Mouse (Mus musculus): ENCODE results near the gene D6Ertd527e. TPM values are rescaled to one million over a fixed set of nuclear protein-coding genes. Genes with fewer than 3 reads are reported as not detected.

D6Ertd527e gene
- polyA plus RNA-seq, 1 experiment from 2014 or later, result 0.18 TPM

- no peak overlapping the region for H3K27ac ChIP-seq (replicated peaks)
- H3K4me1 ChIP-seq, result no peaks in the 10 kb centered on the region
- H3K4me2 ChIP-seq, result no peak overlapping the region
- no peak overlapping the region for H3K4me3 ChIP-seq (replicated peaks)
- no peak overlapping the region for H3K9ac ChIP-seq (replicated peaks)
- H3K9me3 ChIP-seq (replicated peaks), result no peaks in the 10 kb centered on the region
- H3K36me3 ChIP-seq, result peaks cover 10% of the 10 kb centered on the region
- no peak for ATAC-seq (ENCODE audit: low FRiP score)
- H3K27me3 ChIP-seq (replicated peaks), result no peaks in the 10 kb centered on the region
- 66% methylated on average over 3 of the region's 3 CpGs for WGBS
Measured at GRCm38 (mm10) chr6:87133520-87133919, 29.0 kb downstream of the D6Ertd527e start.

- Histone ChIP-seq H3K4me1 (no peaks in the 10 kb centered on the region), H3K4me2 (no peak overlapping the region), H3K27me3 (replicated peaks) (no peaks in the 10 kb centered on the region), H3K9ac (replicated peaks) (no peak overlapping the region), H3K27ac (replicated peaks) (no peak overlapping the region), H3K9me3 (replicated peaks) (no peaks in the 10 kb centered on the region), H3K36me3 (peaks cover 10% of the 10 kb centered on the region), H3K4me3 (replicated peaks) (no peak overlapping the region)
- ATAC-seq (ENCODE audit: low FRiP score), result no peak
- 63% methylated on average over 12 of the region's 12 CpGs for WGBS
Measured at GRCm38 (mm10) chr6:87133966-87134546, 29.5 kb downstream of the D6Ertd527e start.

GRCm38 (mm10) chr6:87138479-87138878, 33.9 kb downstream of the D6Ertd527e start:
- ATAC-seq (ENCODE audit: low FRiP score), result no peak
- WGBS, result 93% methylated on average over 5 of the region's 5 CpGs
- peaks cover 4% of the 10 kb centered on the region; the same call in 1 of the 2 replicates for H3K4me1 ChIP-seq

GRCm38 (mm10) chr6:87139796-87140553, 35.4 kb downstream of the D6Ertd527e start:
- 71% methylated on average over 12 of the region's 12 CpGs for WGBS
- H3K4me1 ChIP-seq, result peaks cover 7% of the 10 kb centered on the region; the same call in 1 of the 2 replicates
- H3K36me3 ChIP-seq, result peaks cover 10% of the 10 kb centered on the region
- H3K9me3 ChIP-seq (replicated peaks), result no peaks in the 10 kb centered on the region
- H3K4me3 ChIP-seq (replicated peaks), result no peak overlapping the region
- ATAC-seq (ENCODE audit: low FRiP score), result no peak
- H3K4me2 ChIP-seq, result no peak overlapping the region
- H3K27me3 ChIP-seq (replicated peaks), result no peaks in the 10 kb centered on the region
- no peak overlapping the region for H3K27ac ChIP-seq (replicated peaks)
- H3K9ac ChIP-seq (replicated peaks), result no peak overlapping the region

More at GRCm38 (mm10) chr6:87138479-87138878, 33.9 kb downstream of the D6Ertd527e start:
- H3K4me3 ChIP-seq (replicated peaks), result no peak overlapping the region
- no peaks in the 10 kb centered on the region for H3K27me3 ChIP-seq (replicated peaks)
- peaks cover 10% of the 10 kb centered on the region for H3K36me3 ChIP-seq
- H3K27ac ChIP-seq (replicated peaks), result no peak overlapping the region
- no peak overlapping the region for H3K4me2 ChIP-seq
- H3K9me3 ChIP-seq (replicated peaks), result no peaks in the 10 kb centered on the region
- no peak overlapping the region for H3K9ac ChIP-seq (replicated peaks)

- ATAC-seq (ENCODE audit: low FRiP score), result no peak
- Histone ChIP-seq H3K4me3 (replicated peaks) (no peak overlapping the region), H3K4me1 (peaks cover 7% of the 10 kb centered on the region; the same call in 1 of the 2 replicates), H3K9ac (replicated peaks) (no peak overlapping the region), H3K27ac (replicated peaks) (no peak overlapping the region), H3K27me3 (replicated peaks) (no peaks in the 10 kb centered on the region), H3K4me2 (no peak overlapping the region), H3K36me3 (no peaks in the 10 kb centered on the region), H3K9me3 (replicated peaks) (no peaks in the 10 kb centered on the region)
- WGBS, result 83% methylated on average over 5 of the region's 5 CpGs
Measured at GRCm38 (mm10) chr6:87142239-87142638, 37.7 kb downstream of the D6Ertd527e start.

- Histone ChIP-seq H3K36me3 (no peaks in the 10 kb centered on the region), H3K4me1 (peaks cover 7% of the 10 kb centered on the region; the same call in 1 of the 2 replicates), H3K4me3 (replicated peaks) (no peak overlapping the region), H3K4me2 (no peak overlapping the region), H3K27me3 (replicated peaks) (no peaks in the 10 kb centered on the region), H3K9ac (replicated peaks) (no peak overlapping the region), H3K27ac (replicated peaks) (no peak overlapping the region; the same call in 1 of the 2 replicates), H3K9me3 (replicated peaks) (no peaks in the 10 kb centered on the region)
- no peak for ATAC-seq (ENCODE audit: low FRiP score)
- WGBS, result 73% methylated on average over 13 of the region's 13 CpGs
Measured at GRCm38 (mm10) chr6:87143594-87143993, 39.0 kb downstream of the D6Ertd527e start.

- Histone ChIP-seq H3K4me3 (replicated peaks) (no peak overlapping the region), H3K9ac (replicated peaks) (no peak overlapping the region), H3K4me1 (0 out of 2 replicates have a peak, but pooled peaks cover 4% of the 10 kb centered on the region), H3K4me2 (no peak overlapping the region), H3K36me3 (no peaks in the 10 kb centered on the region), H3K9me3 (replicated peaks) (no peaks in the 10 kb centered on the region), H3K27ac (replicated peaks) (no peak overlapping the region), H3K27me3 (replicated peaks) (no peaks in the 10 kb centered on the region)
- WGBS, result 80% methylated on average over 3 of the region's 3 CpGs
- no peak for ATAC-seq (ENCODE audit: low FRiP score)
Measured at GRCm38 (mm10) chr6:87147921-87148320, 43.4 kb downstream of the D6Ertd527e start.

GRCm38 (mm10) chr6:87150471-87150870, 45.9 kb downstream of the D6Ertd527e start:
- Histone ChIP-seq H3K4me1 (no peaks in the 10 kb centered on the region), H3K4me2 (no peak overlapping the region), H3K9ac (replicated peaks) (no peak overlapping the region), H3K4me3 (replicated peaks) (no peak overlapping the region), H3K9me3 (replicated peaks) (no peaks in the 10 kb centered on the region), H3K36me3 (no peaks in the 10 kb centered on the region), H3K27ac (replicated peaks) (no peak overlapping the region), H3K27me3 (replicated peaks) (no peaks in the 10 kb centered on the region)
- 86% methylated on average over 7 of the region's 7 CpGs for WGBS
- ATAC-seq (ENCODE audit: low FRiP score), result no peak

GRCm38 (mm10) chr6:87151427-87151826, 46.9 kb downstream of the D6Ertd527e start:
- Histone ChIP-seq H3K4me2 (no peak overlapping the region), H3K9ac (replicated peaks) (no peak overlapping the region), H3K4me1 (no peaks in the 10 kb centered on the region), H3K4me3 (replicated peaks) (no peak overlapping the region), H3K27me3 (replicated peaks) (no peaks in the 10 kb centered on the region), H3K36me3 (no peaks in the 10 kb centered on the region), H3K27ac (replicated peaks) (no peak overlapping the region), H3K9me3 (replicated peaks) (no peaks in the 10 kb centered on the region)
- 91% methylated on average over 8 of the region's 8 CpGs for WGBS
- no peak for ATAC-seq (ENCODE audit: low FRiP score)

GRCm38 (mm10) chr6:87152461-87153230, 48.1 kb downstream of the D6Ertd527e start:
- H3K9me3 ChIP-seq (replicated peaks), result no peaks in the 10 kb centered on the region
- 78% methylated on average over 21 of the region's 21 CpGs for WGBS
- ATAC-seq (ENCODE audit: low FRiP score), result no peak
- H3K36me3 ChIP-seq, result no peaks in the 10 kb centered on the region
- no peak overlapping the region for H3K27ac ChIP-seq (replicated peaks)
- H3K27me3 ChIP-seq (replicated peaks), result no peaks in the 10 kb centered on the region
- H3K4me3 ChIP-seq (replicated peaks), result no peak overlapping the region
- H3K4me2 ChIP-seq, result no peak overlapping the region
- no peak overlapping the region for H3K9ac ChIP-seq (replicated peaks)
- H3K4me1 ChIP-seq, result no peaks in the 10 kb centered on the region

- Histone ChIP-seq H3K4me3 (replicated peaks) (no peak overlapping the region), H3K27ac (replicated peaks) (no peak overlapping the region), H3K27me3 (replicated peaks) (no peaks in the 10 kb centered on the region), H3K4me1 (no peaks in the 10 kb centered on the region), H3K4me2 (no peak overlapping the region), H3K36me3 (no peaks in the 10 kb centered on the region), H3K9ac (replicated peaks) (no peak overlapping the region), H3K9me3 (replicated peaks) (no peaks in the 10 kb centered on the region)
- no peak for ATAC-seq (ENCODE audit: low FRiP score)
- 92% methylated on average over 7 of the region's 7 CpGs for WGBS
Measured at GRCm38 (mm10) chr6:87153231-87153580, 48.7 kb downstream of the D6Ertd527e start.
